Mouse (Mus musculus) heart, adult 8-10 months (tissue): ENCODE results near the gene Nomo1. TPM values are rescaled to one million over a fixed set of nuclear protein-coding genes. Genes with fewer than 3 reads are reported as not detected.
A peak's percentile ranks its signal among the peaks of the same experiment; 100 is the strongest.

ENCODE experiments used
- DNase-seq: peaks from one replicate; pipeline ENCODE4 v3.0.0; 2022; ENCODE audit warnings: low spot score
- total RNA-seq, 4 experiments: library from RNA; stranded (reverse); gene quantifications; 2 replicates each; pipeline ENCODE4 v1.2.4; 2022

Gene Nomo1
- total RNA-seq, 4 experiments from 2014 or later, result 87.3 to 107 (median 96.3) TPM

GRCm38 (mm10) chr7:46045882-46046281, 12.4 kb downstream of the Nomo1 start:
- no peak for DNase-seq

- DNase-seq, result no peak
Measured at GRCm38 (mm10) chr7:46047873-46048562, 14.5 kb downstream of the Nomo1 start.

- no peak for DNase-seq
Measured at GRCm38 (mm10) chr7:46049981-46050380, 16.5 kb downstream of the Nomo1 start.

- DNase-seq, result no peak
Measured at GRCm38 (mm10) chr7:46052161-46052821, 18.8 kb downstream of the Nomo1 start.

GRCm38 (mm10) chr7:46053566-46053965, 20.1 kb downstream of the Nomo1 start:
- DNase-seq, result no peak

DNA sequence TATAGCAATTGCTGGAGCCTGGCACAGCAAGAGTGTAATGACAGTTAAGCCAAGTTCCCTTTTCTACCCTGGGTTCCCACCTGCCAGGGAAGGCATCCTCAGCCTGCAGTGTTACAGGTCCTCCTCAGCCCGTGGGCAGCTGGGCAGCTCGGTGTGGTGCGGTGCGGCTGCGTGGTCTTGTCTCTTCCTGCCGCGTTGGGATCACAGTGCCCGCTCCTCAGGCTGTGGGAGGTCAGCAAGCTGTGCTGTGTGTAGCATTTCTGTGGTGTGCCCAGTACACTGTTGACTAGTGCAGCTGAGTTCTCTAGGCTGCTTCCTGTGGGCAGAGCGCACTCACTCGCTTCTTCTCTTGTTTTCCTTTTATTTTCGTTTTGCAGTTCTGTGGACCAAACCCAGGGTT, 25.4 kb downstream of the Nomo1 start:
- no peak for DNase-seq

DNA sequence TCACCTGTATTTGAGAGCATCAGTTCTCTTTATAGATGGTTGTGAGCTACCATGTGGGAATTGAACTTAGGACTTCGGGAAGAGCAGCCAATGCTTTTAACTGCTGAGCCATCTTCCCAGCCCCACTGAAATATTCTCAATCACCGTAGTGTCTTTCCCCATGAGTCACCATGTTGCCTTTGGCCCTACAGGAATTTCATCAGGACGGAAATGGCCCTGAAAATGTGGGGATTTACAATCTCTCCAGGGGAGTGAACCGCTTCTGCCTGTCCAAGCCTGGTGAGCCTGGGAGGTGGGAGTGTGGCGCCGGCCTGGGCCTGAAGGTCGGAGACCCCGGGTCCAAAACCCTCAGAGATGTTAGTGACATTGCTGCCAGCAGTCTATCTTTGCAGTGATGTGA, 27.2 kb downstream of the Nomo1 start:
- no peak for DNase-seq

GRCm38 (mm10) chr7:46061614-46062013, 28.1 kb downstream of the Nomo1 start:
- DNase-seq, result no peak

DNA sequence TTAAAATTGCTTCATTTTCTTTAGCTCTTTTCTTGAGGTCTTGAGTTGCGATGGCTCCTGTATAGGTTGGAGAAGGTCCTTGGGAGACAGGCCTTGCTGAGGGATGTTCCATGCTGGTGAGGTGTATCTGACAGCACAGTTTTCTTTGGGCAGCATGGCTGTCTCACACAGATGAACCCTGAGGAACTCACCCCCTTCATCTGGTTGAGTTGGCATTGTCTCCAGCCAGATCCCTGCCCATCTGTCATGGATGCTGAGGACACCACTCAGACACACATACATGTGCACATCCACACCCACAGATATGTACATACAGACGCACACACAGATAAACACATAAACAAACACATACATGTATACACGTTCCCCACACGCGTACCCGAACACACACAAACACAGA, 29.8 kb downstream of the Nomo1 start:
- no peak for DNase-seq

DNA sequence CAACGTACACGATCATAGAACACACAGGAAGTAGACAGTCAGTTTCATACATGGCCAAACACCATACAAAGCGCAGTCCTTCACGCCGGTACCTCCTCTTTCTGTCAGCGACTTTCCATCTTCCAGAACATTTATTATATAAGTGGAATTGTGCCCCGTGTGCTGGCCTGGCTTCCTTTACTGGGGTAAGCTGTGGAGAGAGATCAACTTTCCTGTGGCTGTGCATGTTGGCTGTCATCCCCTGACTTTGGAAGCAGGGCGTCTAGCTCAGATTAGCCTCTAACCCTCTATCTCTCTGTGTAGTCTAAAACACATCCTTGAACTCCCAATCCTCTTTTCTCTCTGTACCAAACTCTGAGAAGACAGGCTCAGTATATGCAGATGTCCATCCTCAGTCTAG, 35.3 kb downstream of the Nomo1 start:
- DNase-seq, result no peak

- no peak for DNase-seq
Measured at GRCm38 (mm10) chr7:46076844-46077243, 43.3 kb downstream of the Nomo1 start.

DNA sequence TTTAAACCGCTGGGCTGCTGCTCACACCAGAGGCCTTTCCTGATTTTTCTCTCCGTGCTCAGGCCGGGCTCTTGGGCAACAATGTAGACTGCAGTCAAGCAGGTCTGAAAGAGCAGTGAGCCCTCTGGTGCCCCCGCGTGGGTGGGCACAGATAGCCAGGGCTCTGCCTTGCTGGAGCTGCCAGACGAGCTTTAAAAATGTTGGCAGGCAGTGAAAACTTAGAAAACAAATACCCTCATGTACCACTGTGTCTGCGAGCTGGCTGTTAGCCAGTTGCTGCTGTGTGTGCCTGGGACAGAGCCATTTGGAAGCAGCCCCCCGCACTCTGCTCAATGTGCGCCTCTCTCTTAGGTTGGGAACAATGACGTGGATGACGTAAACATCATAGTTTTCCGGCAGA, 44.2 kb downstream of the Nomo1 start:
- DNase-seq, result no peak

DNA sequence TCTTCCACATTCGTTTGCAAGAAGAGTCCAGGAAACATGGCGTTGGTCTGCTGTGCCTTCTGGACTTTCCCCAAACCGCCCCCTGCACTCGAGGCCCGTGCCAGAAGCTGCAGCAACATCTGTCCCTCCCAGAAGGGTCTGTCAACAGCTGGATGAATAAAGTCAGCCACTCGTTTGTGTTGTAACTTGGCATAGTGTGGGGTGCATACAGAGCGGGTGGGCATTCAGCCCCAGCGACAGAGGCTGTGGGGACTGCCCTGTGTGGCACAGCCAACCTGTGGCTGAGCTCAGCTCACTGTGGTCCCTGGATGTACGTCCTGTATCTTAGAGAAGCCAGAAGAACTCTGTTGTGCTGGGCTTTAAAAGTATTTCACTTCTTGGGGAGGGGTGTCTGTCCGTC, 50.5 kb downstream of the Nomo1 start:
- DNase-seq, result no peak

DNA sequence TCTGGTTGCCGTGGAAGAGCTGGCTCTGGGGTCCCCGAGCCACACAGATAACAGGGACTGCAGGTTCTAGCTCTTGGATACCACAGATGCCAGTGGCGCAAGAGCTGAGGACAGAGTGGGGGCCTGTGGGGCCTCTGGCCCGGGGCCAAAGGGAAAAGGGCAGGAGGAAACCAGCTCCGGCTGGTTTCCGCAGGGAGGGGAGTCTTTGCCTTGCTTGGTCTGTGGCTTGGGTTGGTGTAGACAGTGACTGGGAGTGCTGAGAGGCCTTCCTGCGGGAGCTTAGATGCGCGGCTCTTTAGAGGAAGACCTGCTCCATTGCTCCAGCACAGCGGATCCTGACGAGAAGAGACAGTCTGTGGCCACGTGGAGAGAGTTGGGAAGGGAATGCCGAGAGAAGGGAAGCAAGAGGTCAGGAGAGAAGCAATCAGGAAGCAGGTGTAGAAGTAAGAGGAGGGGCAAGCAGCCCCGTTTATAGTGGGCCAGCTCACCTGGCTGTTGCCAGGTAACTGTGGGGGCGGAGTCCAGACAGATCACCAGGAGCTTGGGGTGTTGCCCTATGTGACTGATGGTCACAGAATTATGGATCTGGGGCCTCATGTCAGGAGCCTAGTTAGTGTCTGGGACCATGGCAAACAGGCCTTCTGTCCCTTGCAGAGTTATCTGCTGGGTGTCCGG, 51.5 kb downstream of the Nomo1 start:
- no peak for DNase-seq

GRCm38 (mm10) chr7:46086378-46086777, 52.9 kb downstream of the Nomo1 start:
- no peak for DNase-seq

DNA sequence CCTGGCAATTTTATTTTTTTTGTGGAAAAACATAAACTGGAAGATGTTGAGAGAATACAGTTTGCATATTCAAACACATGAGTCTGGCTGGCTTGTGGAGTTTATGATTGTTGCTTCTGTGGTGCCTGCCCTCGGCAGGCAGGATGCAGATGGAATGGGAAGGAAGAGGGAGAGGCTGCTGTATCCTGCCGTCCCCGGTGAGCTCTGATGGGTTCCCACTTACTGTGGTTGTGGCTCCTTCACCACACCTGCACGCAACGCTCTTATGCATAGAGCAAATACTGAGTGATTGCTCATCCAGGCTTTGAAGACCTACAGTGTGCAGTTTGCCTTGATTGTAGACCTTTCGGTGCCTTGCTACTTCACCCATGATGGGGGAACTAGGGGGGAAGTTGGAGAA, 54.7 kb downstream of the Nomo1 start:
- DNase-seq, result no peak

DNA sequence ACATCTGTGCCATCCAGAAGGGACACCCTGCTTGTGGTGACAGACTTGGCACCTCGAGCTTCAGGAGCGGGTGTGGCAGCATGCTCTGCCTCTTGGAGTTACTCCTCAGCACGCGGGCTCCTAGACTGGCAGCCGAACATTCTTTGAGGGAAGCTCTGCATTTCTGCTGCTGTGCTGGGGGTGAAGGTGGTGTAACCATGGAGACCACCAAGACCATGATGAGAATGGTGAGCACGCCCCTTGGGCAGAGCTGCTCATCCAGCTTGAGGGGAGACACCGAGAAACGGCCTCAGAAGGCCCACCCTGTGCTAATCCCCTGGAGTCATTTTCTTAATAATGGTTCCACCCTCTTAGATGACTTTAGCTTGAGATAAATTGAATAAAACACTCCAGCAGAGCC, 59.3 kb downstream of the Nomo1 start:
- no peak for DNase-seq

DNA sequence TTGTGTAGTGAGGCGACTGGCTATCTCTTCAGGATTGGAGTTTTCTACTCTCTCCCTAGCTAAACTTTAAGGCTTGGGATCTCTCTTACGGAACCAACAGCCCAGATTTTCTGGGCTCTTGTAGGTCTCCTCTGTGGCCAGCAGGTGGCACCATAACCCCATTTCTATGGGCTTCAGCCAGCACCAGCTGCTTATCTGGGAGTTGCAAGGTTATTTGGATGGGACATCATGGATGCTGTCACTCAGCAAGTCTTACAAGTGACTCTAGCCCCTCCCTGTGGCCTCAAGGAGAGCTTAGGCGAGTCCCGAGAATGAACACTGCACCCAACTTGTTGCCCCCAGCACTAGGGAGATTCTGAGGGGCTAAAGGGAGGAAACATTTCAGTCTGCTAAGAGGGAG, 62.6 kb downstream of the Nomo1 start:
- peak; percentile 56 for DNase-seq

DNA sequence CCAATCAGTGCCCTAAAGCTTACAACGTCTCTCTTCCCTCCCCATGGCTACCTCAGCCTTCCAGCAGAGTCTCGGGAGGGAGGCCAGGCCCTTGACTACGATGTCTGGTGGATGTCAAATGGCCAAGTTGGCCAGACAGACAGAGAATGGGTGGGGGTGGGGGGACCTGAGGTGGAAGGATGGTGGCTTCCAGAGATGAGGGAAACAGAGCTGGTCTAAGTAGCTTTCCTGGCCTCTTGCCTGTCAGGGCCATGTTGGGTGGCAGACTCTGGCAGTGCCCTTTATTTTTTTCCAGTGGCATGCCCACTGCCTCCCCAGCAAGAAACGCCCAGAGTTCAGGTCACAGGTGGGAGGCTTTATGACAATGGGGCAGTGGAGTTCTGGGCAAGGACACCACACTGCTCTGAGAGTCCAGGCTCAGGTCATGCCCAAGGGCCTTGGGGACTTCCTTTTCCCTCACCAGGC, 63.9 kb downstream of the Nomo1 start:
- DNase-seq, result peak; percentile 44

GRCm38 (mm10) chr7:46098221-46098918, 64.9 kb downstream of the Nomo1 start:
- DNase-seq, result peak; percentile 35

DNA sequence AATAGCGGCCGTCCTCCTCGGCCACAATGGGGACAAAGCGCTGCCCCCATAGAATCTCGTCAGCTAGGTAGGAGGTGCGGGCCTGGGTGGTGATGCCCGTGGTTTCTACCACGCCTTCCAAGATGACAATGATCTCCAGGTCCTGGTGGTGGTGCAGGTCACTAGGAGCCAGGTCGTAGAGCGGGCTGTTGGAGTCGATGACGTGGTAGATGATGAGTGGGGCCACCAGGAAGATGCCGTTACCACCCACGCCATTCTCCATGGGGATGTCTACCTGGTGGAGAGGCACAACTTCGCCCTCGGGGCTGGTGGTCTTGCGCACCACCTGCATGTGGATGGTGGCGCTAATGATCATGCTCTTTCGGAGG, 65.4 kb downstream of the Nomo1 start:
- peak; percentile 1 for DNase-seq

DNA sequence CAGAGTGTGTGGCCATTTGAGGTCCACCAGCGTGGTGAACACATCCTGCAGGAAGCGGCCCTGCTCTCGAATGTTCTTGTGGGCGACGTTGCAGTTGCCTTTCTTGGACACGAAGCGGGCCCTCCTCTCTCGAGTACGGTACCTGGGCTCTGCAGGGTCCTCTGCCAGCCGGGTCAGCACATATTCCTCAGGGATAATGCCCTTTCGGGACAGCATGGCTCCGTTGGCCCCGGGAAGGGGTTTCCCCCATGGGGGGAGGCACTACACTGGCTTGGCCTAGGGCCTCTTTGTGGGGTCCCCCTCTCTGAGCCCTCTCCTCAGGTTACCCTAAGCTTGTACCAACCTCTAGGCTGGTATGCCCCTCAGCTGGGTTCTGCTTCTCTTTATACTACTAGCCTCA, 66.2 kb downstream of the Nomo1 start:
- DNase-seq, result no peak
